Mouse (Mus musculus) urinary bladder, postnatal 4 days (tissue): ENCODE measurements around the gene Usp10.
A peak's percentile ranks its signal among the peaks of the same experiment; 100 is the strongest.

Experiments
- DNase-seq, 2 experiments: peaks; one replicate each; pipeline ENCODE4 v3.0.0; 2021 to 2022; ENCODE audit warnings: low spot score in 2 of 2

The Usp10 gene

GRCm38 (mm10) chr8:119960531-119961104, 50.5 kb downstream of the Usp10 start:
- no peak for DNase-seq

- DNase-seq = no peak
These were observed 54.7 kb downstream of the Usp10 start for GRCm38 (mm10) chr8:119964859-119965258.

- no peak for DNase-seq
These were observed 57.3 kb downstream of the Usp10 start for GRCm38 (mm10) chr8:119967435-119967834.

GRCm38 (mm10) chr8:119970169-119970568, 60.0 kb downstream of the Usp10 start:
- DNase-seq = no peak

GRCm38 (mm10) chr8:119972558-119972957, 62.4 kb downstream of the Usp10 start:
- no peak for DNase-seq

GRCm38 (mm10) chr8:119978770-119979381, 68.7 kb downstream of the Usp10 start:
- DNase-seq = no peak

- no peak for DNase-seq
These were observed 71.1 kb downstream of the Usp10 start for GRCm38 (mm10) chr8:119981253-119981652.

GRCm38 (mm10) chr8:119984085-119984484, 73.9 kb downstream of the Usp10 start:
- DNase-seq = no peak

GRCm38 (mm10) chr8:119986174-119986573, 76.0 kb downstream of the Usp10 start:
- no peak for DNase-seq

- no peak for DNase-seq
These were observed 77.9 kb downstream of the Usp10 start for GRCm38 (mm10) chr8:119988087-119988486.

GRCm38 (mm10) chr8:119992249-119992648, 82.1 kb downstream of the Usp10 start, which contains the start of gene Crispld2:
Gene Crispld2 (plus strand): TSS chr8:119992438.
- DNase-seq = peak; percentile 82 to 83

GRCm38 (mm10) chr8:119994114-119994513, 84.0 kb downstream of the Usp10 start:
- no peak for DNase-seq

- no peak for DNase-seq
These were observed 84.4 kb downstream of the Usp10 start for GRCm38 (mm10) chr8:119994556-119994955.

GRCm38 (mm10) chr8:119997266-119997665, 87.1 kb downstream of the Usp10 start:
- DNase-seq = no peak

GRCm38 (mm10) chr8:120000461-120000860, 90.3 kb downstream of the Usp10 start:
- no peak for DNase-seq

- DNase-seq = no peak
These were observed 91.6 kb downstream of the Usp10 start for GRCm38 (mm10) chr8:120001712-120002111.

- no peak for DNase-seq
These were observed 92.2 kb downstream of the Usp10 start for GRCm38 (mm10) chr8:120002348-120002747.

GRCm38 (mm10) chr8:120004154-120004702, 94.1 kb downstream of the Usp10 start:
- peak in 1 of 2 experiments; percentile 73 for DNase-seq

GRCm38 (mm10) chr8:120004705-120005381, 94.7 kb downstream of the Usp10 start:
- DNase-seq = no peak

- no peak for DNase-seq
These were observed 96.5 kb downstream of the Usp10 start for GRCm38 (mm10) chr8:120006645-120007160.
